Mouse (Mus musculus) ovary, postnatal 14 days (tissue): ENCODE measurements around the gene Fars2.

Experiments
- DNase-seq: peaks from one replicate; pipeline ENCODE4 v3.0.0; 2022; ENCODE audit warnings: low spot score

Gene Fars2

DNA sequence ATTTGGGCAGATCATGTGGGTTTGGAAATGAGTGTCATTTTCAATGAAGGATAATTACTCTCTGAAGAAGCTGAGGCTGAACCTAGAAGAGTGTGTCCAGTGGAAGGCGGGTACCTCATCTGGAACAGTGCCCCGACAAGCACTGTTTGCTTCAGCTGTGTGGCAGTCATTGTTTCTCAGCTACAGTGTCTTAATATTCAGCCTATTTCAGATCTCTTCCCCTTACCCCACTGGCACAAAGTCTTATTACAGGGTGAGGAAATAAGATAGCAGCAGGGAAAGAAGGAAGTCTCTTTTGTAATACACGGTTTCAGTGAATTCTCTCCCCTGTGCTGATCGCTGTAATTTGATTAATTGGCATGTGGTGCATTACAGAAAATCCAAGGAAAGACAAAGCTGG, 101.1 kb downstream of the Fars2 start:
- DNase-seq = no peak

GRCm38 (mm10) chr13:36219506-36219905, 102.3 kb downstream of the Fars2 start:
- DNase-seq = no peak

DNA sequence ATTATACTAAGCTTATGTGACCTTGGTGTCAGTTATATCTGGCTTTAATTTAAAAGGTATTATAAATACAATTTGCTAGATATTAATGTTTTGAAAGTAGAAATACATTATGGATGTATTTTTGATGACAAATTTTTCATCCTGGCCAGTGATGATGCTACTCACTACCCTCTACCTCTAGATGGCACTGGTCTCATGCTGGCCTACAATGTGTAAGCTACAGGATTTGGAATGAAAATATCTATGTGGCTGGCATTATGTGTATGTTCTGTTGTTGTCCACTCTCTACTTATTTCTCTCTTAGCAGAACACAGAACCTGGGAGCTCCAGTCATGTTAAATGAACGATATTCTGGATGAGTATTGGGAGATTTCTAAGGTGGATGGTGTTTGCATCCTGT, 104.7 kb downstream of the Fars2 start:
- no peak for DNase-seq

GRCm38 (mm10) chr13:36222721-36223120, 105.5 kb downstream of the Fars2 start:
- DNase-seq = no peak

DNA sequence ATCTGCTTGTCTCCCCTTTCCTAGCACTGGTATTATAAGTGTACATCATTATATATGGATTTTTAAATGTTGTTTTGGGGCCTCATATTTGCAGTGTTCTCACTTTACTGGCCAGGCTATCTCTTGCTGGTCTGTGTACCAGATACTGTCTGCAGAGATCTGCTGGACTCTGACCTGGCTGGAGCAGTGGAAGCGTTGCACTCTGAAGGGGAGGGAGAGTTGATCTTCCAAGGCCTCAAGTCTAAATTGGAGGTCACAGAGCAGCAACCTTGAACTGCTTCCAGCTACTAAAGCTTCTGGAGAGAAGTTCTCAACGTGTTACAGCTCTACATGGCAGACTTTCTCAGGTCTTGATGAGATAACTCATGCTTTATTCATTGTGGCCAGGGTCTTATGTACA, 107.2 kb downstream of the Fars2 start:
- no peak for DNase-seq

GRCm38 (mm10) chr13:36242261-36242660, 125.0 kb downstream of the Fars2 start:
- DNase-seq = peak; percentile 18

- no peak for DNase-seq
Observed at GRCm38 (mm10) chr13:36253936-36254335, 136.7 kb downstream of the Fars2 start.

DNA sequence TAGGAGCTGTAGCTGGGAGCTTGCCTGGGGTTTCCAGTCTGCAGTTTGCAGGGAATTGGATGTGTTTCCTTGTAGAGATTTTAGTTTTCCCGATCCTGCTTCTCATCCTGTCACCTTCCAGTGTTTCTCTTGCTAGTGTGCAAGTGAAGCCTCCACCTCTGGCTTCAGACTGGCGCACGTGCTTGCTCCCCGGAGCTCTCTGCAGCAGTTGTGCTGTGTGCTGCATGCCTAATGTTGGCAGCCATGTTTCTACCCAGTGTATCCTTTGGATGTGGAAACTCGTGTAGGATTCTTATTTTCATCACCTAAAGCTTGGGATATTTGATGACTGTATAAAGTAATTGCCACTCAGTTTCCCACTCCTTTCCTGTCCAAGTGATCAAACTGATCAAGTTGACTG, 140.0 kb downstream of the Fars2 start:
- DNase-seq = no peak

- no peak for DNase-seq
Observed at GRCm38 (mm10) chr13:36259754-36260153, 142.5 kb downstream of the Fars2 start.

DNA sequence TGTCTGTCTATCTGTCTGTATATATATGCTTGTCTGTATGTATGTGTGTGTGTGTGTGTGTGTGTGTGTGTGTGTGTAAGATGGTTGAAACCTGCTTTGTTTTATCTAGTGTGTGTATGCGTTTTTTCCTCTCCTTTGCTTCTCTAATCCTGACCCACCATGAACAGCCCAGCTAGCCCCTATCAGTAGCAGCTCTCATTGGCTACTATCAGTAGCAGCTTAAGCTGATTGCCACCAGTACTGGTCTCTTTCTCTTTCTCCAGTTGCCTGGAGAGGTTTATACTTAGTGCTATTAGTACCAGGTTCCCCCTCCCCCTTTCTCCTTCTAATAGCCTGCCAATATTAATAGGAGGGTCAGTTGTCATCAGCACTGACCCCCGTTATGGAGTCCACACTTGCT, 144.1 kb downstream of the Fars2 start:
- no peak for DNase-seq

- DNase-seq = no peak
Observed at GRCm38 (mm10) chr13:36263240-36264095, 146.3 kb downstream of the Fars2 start.

- DNase-seq = no peak
Observed at GRCm38 (mm10) chr13:36264391-36264790, 147.2 kb downstream of the Fars2 start.

- no peak for DNase-seq
Observed at GRCm38 (mm10) chr13:36265342-36265744, 148.1 kb downstream of the Fars2 start.

- no peak for DNase-seq
Observed at GRCm38 (mm10) chr13:36267399-36267798, 150.2 kb downstream of the Fars2 start.

- DNase-seq = no peak
Observed at GRCm38 (mm10) chr13:36270867-36271266, 153.7 kb downstream of the Fars2 start.

DNA sequence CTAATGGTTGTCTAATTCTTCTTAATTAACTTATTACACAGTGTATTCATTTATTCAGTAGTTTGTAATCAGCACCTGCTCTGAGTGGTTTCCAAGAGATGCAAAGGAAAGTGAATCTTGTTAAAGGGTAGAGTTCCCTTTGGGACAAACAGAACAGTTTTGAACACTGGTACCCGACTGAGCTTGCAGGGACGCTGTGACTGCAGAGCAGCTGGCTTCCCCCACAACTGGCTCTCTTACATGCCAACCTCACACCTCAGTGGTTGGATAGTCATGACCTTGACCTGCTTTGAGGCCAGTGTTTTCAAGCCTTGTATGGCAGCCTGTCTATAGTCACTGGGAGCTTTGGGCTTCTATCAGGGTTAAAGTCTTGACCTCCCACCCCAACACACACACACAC, 156.3 kb downstream of the Fars2 start:
- DNase-seq = no peak

GRCm38 (mm10) chr13:36276194-36276593, 159.0 kb downstream of the Fars2 start:
- no peak for DNase-seq

GRCm38 (mm10) chr13:36282018-36282417, 164.8 kb downstream of the Fars2 start:
- DNase-seq = peak; percentile 64

GRCm38 (mm10) chr13:36282785-36283544, 165.8 kb downstream of the Fars2 start:
- no peak for DNase-seq

DNA sequence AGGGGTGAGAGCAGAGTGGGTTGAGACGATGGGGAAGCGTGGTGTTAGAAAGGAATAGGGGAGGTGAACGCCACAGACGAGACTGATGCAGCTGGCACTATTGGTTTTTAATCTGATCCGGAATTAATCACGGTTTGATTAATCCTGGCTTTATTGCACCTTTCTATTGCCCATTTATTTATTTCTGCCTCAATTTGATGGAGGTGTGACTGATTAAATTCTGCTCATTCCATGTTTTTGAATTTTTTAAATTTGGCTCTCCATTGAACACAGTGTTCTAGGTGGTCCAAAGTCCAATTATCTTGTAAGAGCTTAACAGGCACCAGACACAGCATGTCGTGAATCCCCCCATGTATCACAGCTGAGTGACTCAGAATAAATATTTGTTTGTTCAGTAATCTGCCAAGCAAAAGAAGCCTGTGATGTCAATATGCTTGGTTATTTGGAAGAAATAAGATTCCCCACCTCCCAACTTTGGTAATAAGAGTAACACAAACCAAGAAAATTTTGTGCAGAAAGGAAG, 166.4 kb downstream of the Fars2 start:
- no peak for DNase-seq

DNA sequence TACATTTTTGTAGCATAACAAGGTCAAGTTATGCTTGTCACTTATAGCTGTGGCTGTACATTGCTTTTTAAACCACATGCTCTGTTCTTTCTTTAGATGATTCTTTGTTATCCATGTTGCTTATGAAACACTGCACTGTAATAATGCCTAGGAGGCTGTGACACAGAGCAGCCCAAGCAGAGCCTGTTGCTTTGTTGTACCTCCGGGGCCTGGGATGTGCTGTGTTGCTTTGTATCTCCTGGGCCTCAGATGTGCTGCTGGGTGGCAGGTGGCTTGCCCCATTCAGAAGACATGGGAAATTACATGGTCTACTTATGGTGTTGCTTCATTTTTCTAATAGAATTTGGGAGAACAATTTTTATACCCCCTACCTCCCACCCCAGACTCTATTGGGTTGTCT, 166.9 kb downstream of the Fars2 start:
- no peak for DNase-seq

DNA sequence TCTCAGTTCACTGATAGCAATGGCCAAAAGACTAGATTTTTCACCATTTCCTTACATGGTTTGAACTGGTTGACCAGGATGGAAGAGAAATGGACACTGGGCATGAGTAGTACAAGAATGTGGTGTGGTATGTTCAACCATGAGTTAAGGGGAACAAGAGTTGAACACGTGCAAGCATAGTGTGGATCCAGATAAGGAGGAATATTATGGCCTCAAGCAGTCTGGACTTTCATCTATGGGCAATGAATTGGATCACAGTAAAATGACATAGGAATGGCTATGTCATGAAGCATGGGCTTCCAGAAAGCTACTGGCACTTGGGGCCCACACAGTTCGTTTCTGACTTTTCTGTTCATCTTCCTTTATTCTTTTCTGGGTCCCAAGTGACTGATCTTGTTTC, 168.0 kb downstream of the Fars2 start:
- no peak for DNase-seq

GRCm38 (mm10) chr13:36293511-36293910, 176.3 kb downstream of the Fars2 start:
- no peak for DNase-seq
